Mouse (Mus musculus) ES-E14 (cell line): ENCODE measurements around the gene Gba2. TPM values are rescaled to one million over a fixed set of nuclear protein-coding genes. Genes with fewer than 3 reads are reported as not detected.
"Not testable (repeated sequence)": the region's sequence is repeated elsewhere in the genome, so short reads cannot be mapped to it uniquely, and the experiment has no call there.

ENCODE experiments used
- DNase-seq: peaks from one replicate; pipeline ENCODE4 v3.0.0-alpha.2; 2013; ENCODE audit warnings: low read depth, low spot score
- H3K27ac ChIP-seq: 2 replicates; pipeline ENCODE4 v1.5.1; 2012; ENCODE audit warnings: low read depth, mild to moderate bottlenecking, low read length, moderate library complexity, mixed read lengths; ENCODE audit not compliant: poor library complexity, insufficient read depth, severe bottlenecking
- H3K36me3 ChIP-seq: 2 replicates; pipeline ENCODE4 v1.6.1; 2012; ENCODE audit warnings: mild to moderate bottlenecking, low read length, moderate library complexity, mixed read lengths; ENCODE audit not compliant: control insufficient read depth, poor library complexity, insufficient read depth, severe bottlenecking
- H3K4me1 ChIP-seq, 2 experiments: fragments of 150-350 bp in 1 of 2; sonication (generic) in 1 of 2; 2 replicates each; pipeline ENCODE4 v1.6.1; 2012; ENCODE audit warnings: low read length in 2 of 2, mild to moderate bottlenecking in 1 of 2, mixed read lengths in 1 of 2; ENCODE audit not compliant: control insufficient read depth in 2 of 2, insufficient read depth in 2 of 2, poor library complexity in 1 of 2
- H3K4me3 ChIP-seq, 2 experiments: fragments of 150-350 bp in 1 of 2; sonication (generic) in 1 of 2; 2 replicates each; pipeline ENCODE4 v1.5.1; 2012; ENCODE audit warnings: low read length in 2 of 2, low read depth in 1 of 2, mild to moderate bottlenecking in 1 of 2, mixed read lengths in 1 of 2; ENCODE audit not compliant: insufficient read depth in 1 of 2, poor library complexity in 1 of 2, severe bottlenecking in 1 of 2
- H3K9ac ChIP-seq: 2 replicates; pipeline ENCODE4 v1.6.1; 2012; ENCODE audit warnings: low read depth, mild to moderate bottlenecking, low read length, mixed read lengths; ENCODE audit not compliant: poor library complexity, insufficient read depth, severe bottlenecking
- H3K9me3 ChIP-seq: fragments of 150-350 bp; sonication (generic); 2 replicates; pipeline ENCODE4 v1.6.1; 2012; ENCODE audit warnings: low read depth, mild to moderate bottlenecking, low read length; ENCODE audit not compliant: control insufficient read depth, insufficient read depth
- CHD2 ChIP-seq: IDR thresholded peaks from 2 replicates; pipeline ENCODE4 v1.6.1; 2014; ENCODE audit warnings: mild to moderate bottlenecking, low read depth, low read length, inconsistent platforms
- HCFC1 ChIP-seq: IDR thresholded peaks from 2 replicates; pipeline ENCODE4 v1.6.1; 2012; ENCODE audit warnings: low read length, inconsistent platforms, borderline replicate concordance; ENCODE audit not compliant: insufficient read depth
- MAFK ChIP-seq: IDR thresholded peaks from 2 replicates; pipeline ENCODE4 v1.6.1; 2014; ENCODE audit warnings: mild to moderate bottlenecking, low read depth, low read length, inconsistent platforms; ENCODE audit not compliant: insufficient read depth
- ZC3H11A ChIP-seq: IDR thresholded peaks from 2 replicates; pipeline ENCODE4 v1.6.1; 2012; ENCODE audit warnings: low read depth, mild to moderate bottlenecking, inconsistent platforms, low read length, borderline replicate concordance
- ZNF384 ChIP-seq: IDR thresholded peaks from 2 replicates; pipeline ENCODE4 v1.6.1; 2012; ENCODE audit warnings: low read depth, low read length, inconsistent platforms
- in situ Hi-C, 2 experiments: fragments of 600-800 bp; cut with MboI; formaldehyde crosslinking; loops; one replicate each; pipeline ENCODE4 v1.15.1; 2025; ENCODE audit warnings: low sequenced_read_pairs in 2 of 2, inconsistent platforms in 1 of 2; ENCODE audit not compliant: unreplicated experiment in 2 of 2
- total RNA-seq: library from RNA; depleted of rRNA; stranded (reverse); fragments of 300-350 nt; gene quantifications from 2 replicates; pipeline ENCODE4 v1.2.3, GENCODE M21; 2012

Gba2 gene
- total RNA-seq, 1 experiment: 8.9 TPM

DNA sequence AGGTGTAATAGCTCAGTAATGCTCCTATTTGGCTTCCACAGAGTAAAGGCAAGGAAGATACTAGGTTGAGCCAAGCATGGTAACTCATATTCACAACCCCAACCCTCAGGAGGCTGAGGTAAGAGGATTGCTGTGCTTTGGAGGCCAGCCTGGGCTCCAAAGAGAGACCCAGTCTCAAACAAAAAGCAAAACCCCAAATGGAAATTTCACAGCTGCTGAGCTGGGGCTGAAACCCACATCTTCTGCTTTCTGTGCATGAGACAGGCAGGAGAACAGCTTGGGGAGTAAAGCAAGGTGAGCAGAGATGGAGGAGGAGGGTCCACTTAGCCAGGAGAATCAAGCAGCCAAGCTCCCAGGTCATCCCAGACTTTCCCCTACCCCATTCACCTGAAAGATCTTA is 24.8 kb downstream of the Gba2 start:
- no peak for TF ChIP-seq MAFK
- no peak for TF ChIP-seq HCFC1
- TF ChIP-seq ZNF384: no peak

DNA sequence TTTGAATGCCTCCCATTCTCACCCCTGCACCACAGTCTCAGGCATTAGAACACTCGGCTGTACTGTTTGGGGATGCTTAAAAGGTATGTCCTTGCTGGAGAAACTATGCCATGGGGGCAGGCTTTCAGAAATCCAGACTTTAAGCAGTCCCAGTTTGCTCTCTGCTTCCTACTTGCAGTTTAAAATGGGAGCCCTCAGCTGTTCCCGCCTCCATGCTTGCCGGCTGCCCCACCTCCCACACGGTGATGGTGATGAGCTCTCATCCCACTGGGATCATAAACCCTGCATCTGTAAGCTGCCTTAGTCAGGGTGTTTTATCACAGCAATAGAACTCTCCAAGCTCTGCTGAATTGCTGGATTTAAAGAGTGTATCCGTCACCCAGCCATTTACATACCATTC is 26.2 kb downstream of the Gba2 start:
- Histone ChIP-seq H3K4me3 (no peak overlapping the region), H3K4me1 (peaks cover 7 to 11% of the 10 kb centered on the region in 2 experiments), H3K36me3 (peaks cover 77% of the 10 kb centered on the region), H3K9ac (no peak overlapping the region), H3K27ac (no peak overlapping the region), H3K9me3 (no peaks in the 10 kb centered on the region)
- DNase-seq: no peak
- no peak for TF ChIP-seq ZNF384
- TF ChIP-seq CHD2: no peak
- in situ Hi-C loops: no loop called here

More for the DNA sequence above, 24.8 kb downstream of the Gba2 start:
- Histone ChIP-seq H3K4me1 (peaks cover 16 to 20% of the 10 kb centered on the region in 2 experiments), H3K9ac (no peak overlapping the region), H3K4me3 (no peak overlapping the region), H3K36me3 (peaks cover 64% of the 10 kb centered on the region), H3K9me3 (no peaks in the 10 kb centered on the region), H3K27ac (no peak overlapping the region)
- no peak for DNase-seq
- in situ Hi-C loops: no loop called here

DNA sequence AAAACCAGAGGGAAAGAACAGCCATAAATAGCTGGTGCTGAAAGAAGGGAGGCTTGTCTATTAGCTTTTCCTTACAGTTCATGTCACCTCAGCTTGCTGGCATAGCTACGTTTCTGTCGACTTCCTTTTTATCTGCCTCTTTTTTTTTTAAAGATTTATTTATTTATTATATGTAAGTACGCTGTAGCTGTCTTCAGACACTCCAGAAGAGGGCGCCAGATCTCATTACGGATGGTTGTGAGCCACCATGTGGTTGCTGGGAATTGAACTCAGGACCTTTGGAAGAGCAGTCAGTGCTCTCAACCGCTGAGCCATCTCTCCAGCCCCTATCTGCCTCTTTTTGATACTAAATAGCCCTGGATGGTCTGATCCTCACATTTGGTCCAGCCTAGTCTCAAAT is 26.8 kb downstream of the Gba2 start:
- in situ Hi-C loops, H3K9ac ChIP-seq, H3K9me3 ChIP-seq, DNase-seq, H3K4me3 ChIP-seq, H3K4me1 ChIP-seq, H3K27ac ChIP-seq: not testable (repeated sequence)
- H3K36me3 ChIP-seq: peaks cover 83% of the 10 kb centered on the region

DNA sequence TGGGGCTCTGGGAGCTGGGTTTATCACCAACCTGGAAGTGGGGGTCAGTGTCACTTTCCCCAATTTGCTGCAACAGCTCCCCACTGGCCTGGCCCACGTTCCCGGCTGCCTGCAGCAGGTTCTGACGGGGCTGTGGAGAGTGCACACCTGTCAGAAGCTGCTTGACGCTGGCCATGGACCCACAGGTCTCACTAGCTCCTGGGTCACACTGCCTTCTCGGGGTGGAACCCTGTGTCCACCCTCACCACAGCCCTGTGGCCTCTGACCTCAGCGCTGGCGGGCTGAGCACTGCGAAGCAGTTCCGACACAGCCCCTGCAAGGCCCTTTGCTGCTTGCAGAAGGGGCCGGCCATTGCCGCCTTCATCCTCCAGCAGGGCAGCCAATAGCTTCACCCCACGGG is 29.6 kb downstream of the Gba2 start:
- TF ChIP-seq MAFK: no peak
- TF ChIP-seq HCFC1: no peak
- TF ChIP-seq ZNF384: no peak
- no peak for TF ChIP-seq CHD2
- no peak for TF ChIP-seq ZC3H11A
- no peak overlapping the region for H3K9ac ChIP-seq
- no peaks in the 10 kb centered on the region for H3K4me1 ChIP-seq
- H3K4me3 ChIP-seq: no peak overlapping the region
- 0 out of 2 replicates have a peak, but pooled peaks cover 3% of the 10 kb centered on the region for H3K9me3 ChIP-seq
- DNase-seq: no peak
- in situ Hi-C loops: no loop called here
- H3K27ac ChIP-seq: no peak overlapping the region
- H3K36me3 ChIP-seq: peaks cover 88% of the 10 kb centered on the region

DNA sequence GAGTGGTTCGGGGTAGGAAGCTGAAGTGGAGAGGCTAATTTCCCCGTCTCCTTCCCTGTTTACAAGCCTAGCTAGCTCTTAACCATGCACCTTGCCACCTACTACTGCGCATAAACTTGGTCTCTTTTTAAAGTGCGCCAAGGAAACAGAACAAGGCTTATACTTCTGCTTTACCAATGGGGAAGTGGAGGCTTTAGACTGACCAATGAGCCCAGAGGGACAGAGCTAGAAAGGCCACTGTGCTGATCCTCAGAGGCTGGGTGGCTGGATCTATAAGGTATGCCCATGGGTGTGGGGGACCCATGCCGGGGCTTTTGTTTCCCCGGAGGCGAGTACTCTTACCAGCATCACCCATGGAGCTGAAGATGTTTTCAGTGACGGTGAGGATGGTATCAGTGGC is 31.5 kb downstream of the Gba2 start:
- Histone ChIP-seq H3K9ac (no peak overlapping the region), H3K27ac (no peak overlapping the region), H3K36me3 (peaks cover 90% of the 10 kb centered on the region), H3K9me3 (peaks cover 6% of the 10 kb centered on the region), H3K4me3 (no peak overlapping the region), H3K4me1 (no peaks in the 10 kb centered on the region)
- in situ Hi-C loops: no loop called here
- DNase-seq: no peak
- TF ChIP-seq HCFC1: no peak
- no peak for TF ChIP-seq CHD2
- no peak for TF ChIP-seq ZNF384
- TF ChIP-seq ZC3H11A: no peak
- no peak for TF ChIP-seq MAFK
